Mouse (Mus musculus) olfactory bulb, adult 2 months (tissue): ENCODE results near the gene Chrna9. TPM values are rescaled to one million over a fixed set of nuclear protein-coding genes. Genes with fewer than 3 reads are reported as not detected.

Experiments
- H3K27ac ChIP-seq: fragments of 200-500 bp; 2 replicates; pipeline ENCODE4 v1.5.1; 2012; ENCODE audit warnings: low read depth, low read length; ENCODE audit not compliant: insufficient read depth
- H3K4me1 ChIP-seq: fragments of 200-500 bp; 2 replicates; pipeline ENCODE4 v1.6.1; 2012; ENCODE audit warnings: low read length; ENCODE audit not compliant: control insufficient read depth, insufficient read depth
- H3K4me3 ChIP-seq: fragments of 200-500 bp; 2 replicates; pipeline ENCODE4 v1.5.1; 2012; ENCODE audit warnings: mild to moderate bottlenecking, low read depth, low read length, moderate library complexity; ENCODE audit not compliant: insufficient read depth
- CTCF ChIP-seq: fragments of 200-500 bp; IDR thresholded peaks from 2 replicates; pipeline ENCODE4 v1.5.1; 2012; ENCODE audit warnings: low read depth, mild to moderate bottlenecking, low read length, moderate library complexity; ENCODE audit not compliant: insufficient read depth
- POLR2A ChIP-seq: fragments of 200-500 bp; IDR thresholded peaks from 2 replicates; pipeline ENCODE4 v1.6.1; 2012; ENCODE audit warnings: mild to moderate bottlenecking, low read depth, low read length, moderate library complexity; ENCODE audit not compliant: insufficient read depth
- WGBS: fragments of 180-500 bp; shearing (Covaris S2); methylation state at CpG from one replicate; pipeline ENCODE4 v1.1.7; 2018; 5-methylcytosine and 5-hydroxymethylcytosine counted together
- polyA plus RNA-seq: library from polyadenylated mRNA; stranded (reverse); fragments of >200 nt; gene quantifications from 2 replicates; pipeline ENCODE4 v1.2.4, GENCODE M21; 2012; ENCODE audit warnings: low replicate concordance; ENCODE audit not compliant: missing spikeins, insufficient read depth, insufficient read length

Chrna9 gene
- polyA plus RNA-seq, 1 experiment, result 609 TPM

GRCm38 (mm10) chr5:65913126-65913525 lies 21.6 kb upstream of the Chrna9 start:
- H3K4me3 ChIP-seq, result no peak overlapping the region
- H3K4me1 ChIP-seq, result no peaks in the 10 kb centered on the region
- 94% methylated on average over 9 of the region's 9 CpGs for WGBS
- H3K27ac ChIP-seq, result no peak overlapping the region
- TF ChIP-seq CTCF, result no peak
- TF ChIP-seq POLR2A, result no peak

- Histone ChIP-seq H3K4me3 (no peak overlapping the region), H3K27ac (no peak overlapping the region), H3K4me1 (peaks cover 2% of the 10 kb centered on the region; the same call in 1 of the 2 replicates)
- WGBS, result 93% methylated on average over 7 of the region's 7 CpGs
- TF ChIP-seq CTCF, result no peak
- no peak for TF ChIP-seq POLR2A
These were observed 20.4 kb upstream of the Chrna9 start for GRCm38 (mm10) chr5:65914342-65914741.

DNA sequence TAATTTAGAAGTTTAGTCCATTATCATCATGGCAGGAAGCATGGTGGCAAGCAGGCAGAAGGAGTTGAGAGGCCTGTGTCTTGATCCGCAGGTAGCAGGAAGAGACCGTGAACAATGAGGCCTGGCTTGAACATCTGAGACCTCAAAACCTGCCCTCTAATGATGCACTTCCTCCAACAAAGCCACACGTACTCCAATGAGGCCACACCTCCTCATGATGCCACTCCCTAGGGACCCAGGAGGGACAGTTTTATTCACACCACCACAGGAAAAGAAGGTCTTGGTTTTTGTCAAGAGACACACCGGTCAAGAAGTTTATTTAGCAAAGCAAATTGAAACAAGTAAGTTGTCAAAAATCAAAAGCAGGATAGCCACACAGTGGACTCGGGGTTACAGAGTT lies 17.8 kb upstream of the Chrna9 start:
- TF ChIP-seq POLR2A (no peak), CTCF (no peak)
- 90% methylated on average over 5 of the region's 5 CpGs for WGBS
- Histone ChIP-seq H3K4me3 (no peak overlapping the region), H3K4me1 (peaks cover 2% of the 10 kb centered on the region; the same call in 1 of the 2 replicates), H3K27ac (no peak overlapping the region)

DNA sequence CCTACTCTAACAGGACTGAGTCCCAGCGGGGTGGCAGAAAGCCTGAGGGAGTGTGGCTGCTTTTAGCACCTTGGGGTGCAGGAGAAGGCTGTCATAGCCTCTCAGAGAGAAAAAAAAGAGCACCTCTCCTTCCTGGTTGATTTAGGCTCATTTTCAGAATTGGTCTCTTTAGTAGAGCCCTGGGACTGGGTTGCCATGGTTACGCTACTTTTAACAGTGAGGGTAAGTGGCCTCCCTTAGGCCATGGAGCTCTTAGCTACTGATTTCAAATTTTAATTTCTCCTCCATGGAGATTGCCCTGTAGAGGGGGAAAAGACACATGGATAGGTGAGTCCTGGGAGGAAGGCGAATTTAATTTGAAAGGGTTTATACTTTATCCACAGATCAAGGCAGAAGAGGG lies 16.1 kb upstream of the Chrna9 start:
- H3K27ac ChIP-seq, result no peak overlapping the region
- H3K4me1 ChIP-seq, result peaks cover 2% of the 10 kb centered on the region; the same call in 1 of the 2 replicates
- H3K4me3 ChIP-seq, result no peak overlapping the region
- TF ChIP-seq POLR2A (no peak), CTCF (no peak)
- WGBS, result 76% methylated on average over 3 of the region's 3 CpGs

DNA sequence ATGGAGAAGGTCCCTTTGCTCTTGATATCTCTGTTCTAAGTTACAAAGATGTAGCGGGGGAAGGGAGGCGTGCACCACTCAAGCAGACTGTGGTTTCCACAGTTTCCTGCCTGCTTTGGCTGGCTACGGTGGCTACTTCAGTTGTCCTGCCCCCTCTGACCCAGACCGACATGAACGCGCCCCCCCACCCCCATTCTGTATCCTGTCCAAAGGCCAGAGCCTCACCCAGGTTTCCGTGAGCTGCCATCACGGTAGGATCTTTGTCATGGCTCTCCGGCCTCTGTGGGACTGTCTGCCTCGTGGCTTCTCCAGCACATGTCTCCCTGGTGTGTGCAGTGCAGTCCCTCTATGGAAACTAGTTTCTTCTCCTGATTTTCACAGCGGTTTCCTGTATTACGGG lies 15.4 kb upstream of the Chrna9 start:
- TF ChIP-seq CTCF, result no peak
- no peak for TF ChIP-seq POLR2A
- 87% methylated on average over 12 of the region's 12 CpGs for WGBS
- H3K4me1 ChIP-seq, result peaks cover 2% of the 10 kb centered on the region; the same call in 1 of the 2 replicates
- no peak overlapping the region for H3K27ac ChIP-seq
- no peak overlapping the region for H3K4me3 ChIP-seq

DNA sequence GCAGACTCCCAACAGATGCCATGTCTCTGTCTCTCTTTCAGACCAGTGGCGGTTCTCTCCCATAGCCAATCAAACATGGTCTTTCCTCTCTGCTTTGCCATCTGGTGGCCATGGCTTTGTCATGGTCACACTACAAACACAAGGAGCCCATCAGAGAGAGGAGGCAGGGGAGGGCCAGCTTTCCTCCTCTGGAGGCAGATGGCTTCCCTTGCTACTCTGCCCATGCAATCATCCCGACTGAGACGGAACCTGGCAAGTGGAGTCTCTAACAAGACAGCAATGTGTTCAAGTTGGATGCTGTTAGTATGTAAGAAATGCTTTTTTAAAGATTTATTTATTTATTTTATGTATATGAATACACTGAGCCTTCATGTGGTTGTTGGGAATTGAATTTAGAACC lies 14.8 kb upstream of the Chrna9 start:
- H3K27ac ChIP-seq, result no peak overlapping the region
- TF ChIP-seq CTCF, result no peak
- TF ChIP-seq POLR2A, result no peak
- no peak overlapping the region for H3K4me3 ChIP-seq
- H3K4me1 ChIP-seq, result peaks cover 2% of the 10 kb centered on the region; the same call in 1 of the 2 replicates
- 96% methylated on average over 3 of the region's 3 CpGs for WGBS

GRCm38 (mm10) chr5:65920701-65921426 lies 13.9 kb upstream of the Chrna9 start:
- H3K4me3 ChIP-seq, result no peak overlapping the region
- 70% methylated on average over 12 of the region's 12 CpGs for WGBS
- no peak overlapping the region for H3K27ac ChIP-seq
- no peak for TF ChIP-seq POLR2A
- peaks cover 2% of the 10 kb centered on the region; the same call in 1 of the 2 replicates for H3K4me1 ChIP-seq

DNA sequence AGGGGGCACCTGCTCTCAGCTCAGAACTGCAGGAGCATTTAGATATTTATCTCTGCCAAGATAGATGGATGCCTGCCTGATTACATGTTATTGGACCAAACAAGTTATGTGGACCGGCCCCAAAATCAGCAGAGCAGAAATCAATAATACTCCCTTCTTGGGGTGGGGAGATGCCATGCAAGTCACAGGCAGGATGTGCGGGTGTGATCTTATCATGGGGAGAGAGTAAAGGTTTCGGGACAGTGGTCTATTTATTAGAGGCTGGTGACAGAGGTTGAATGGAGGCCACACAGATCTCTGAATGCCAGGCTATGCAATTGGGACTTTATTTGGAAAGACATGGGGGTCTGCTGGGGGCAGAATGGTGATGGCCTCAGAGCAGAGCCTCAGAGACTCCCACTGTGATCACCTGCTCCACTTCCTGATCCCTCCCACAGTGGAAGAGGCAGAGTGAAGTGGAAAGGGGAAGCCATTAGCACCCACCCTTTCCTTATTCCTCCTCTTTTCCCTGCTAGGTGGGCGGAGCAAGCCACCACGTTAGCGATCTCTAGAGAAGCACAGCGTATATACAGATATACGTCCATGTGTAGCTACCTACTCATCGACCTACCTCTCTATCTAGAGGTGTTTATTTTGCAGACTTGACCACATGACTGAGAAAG lies 13.1 kb upstream of the Chrna9 start:
- Histone ChIP-seq H3K4me3 (no peak overlapping the region), H3K27ac (no peak overlapping the region), H3K4me1 (peaks cover 2% of the 10 kb centered on the region; the same call in 1 of the 2 replicates)
- no peak for TF ChIP-seq POLR2A
- no peak for TF ChIP-seq CTCF
- WGBS, result 79% methylated on average over 9 of the region's 9 CpGs

- Histone ChIP-seq H3K4me1 (no peaks in the 10 kb centered on the region), H3K4me3 (no peak overlapping the region), H3K27ac (no peak overlapping the region)
- TF ChIP-seq CTCF, result no peak
- TF ChIP-seq POLR2A, result no peak
- WGBS, result 91% methylated on average over 6 of the region's 6 CpGs
These were observed 8.1 kb upstream of the Chrna9 start for GRCm38 (mm10) chr5:65926666-65927065.
